Mouse (Mus musculus) right cerebral cortex, adult 18-20 months (tissue): ENCODE data around the gene Phf1.
"Not testable (repeated sequence)": the region's sequence is repeated elsewhere in the genome, so short reads cannot be mapped to it uniquely, and the experiment has no call there.

Experiments used
- DNase-seq: peaks from one replicate; pipeline ENCODE4 v3.0.0; 2022; ENCODE audit warnings: mixed read lengths

The Phf1 gene

DNA sequence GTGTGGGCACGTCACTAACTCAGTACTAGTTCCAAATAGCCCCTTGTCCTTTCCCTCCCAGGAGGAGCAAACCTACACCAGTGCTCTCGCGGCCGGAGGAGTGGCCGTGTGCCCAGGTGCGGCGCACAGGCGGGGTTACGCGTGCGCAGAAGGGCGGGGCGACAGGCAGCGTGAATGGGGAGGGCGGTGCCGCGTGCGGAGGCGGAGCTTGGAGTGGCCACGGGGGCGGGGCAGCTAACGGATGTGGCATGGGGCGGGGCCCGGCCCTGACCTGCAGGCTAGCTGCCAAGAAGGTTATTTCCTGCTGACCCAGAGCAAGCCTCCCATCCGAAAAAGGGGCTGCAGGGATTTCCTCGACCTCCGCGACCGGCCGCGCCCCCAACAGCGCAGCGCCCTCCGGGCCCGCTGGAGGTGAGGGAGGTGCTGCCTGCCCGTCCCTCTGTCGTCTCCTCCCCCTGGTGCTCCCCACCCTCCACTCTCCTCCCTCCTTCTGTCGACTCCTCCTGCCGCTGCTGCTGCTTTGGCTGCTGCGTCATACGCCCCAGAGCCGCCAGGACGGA, at the start of gene Phf1:
Phf1 (plus strand) TSS at position 214 of the 560 bp plus-strand sequence.
- peak; percentile 96 for DNase-seq

- no peak for DNase-seq
These were observed 49.3 kb upstream of the Phf1 start for GRCm38 (mm10) chr17:26883585-26883984.

GRCm38 (mm10) chr17:26884995-26885926, 47.6 kb upstream of the Phf1 start:
- DNase-seq = peak; percentile 67

DNA sequence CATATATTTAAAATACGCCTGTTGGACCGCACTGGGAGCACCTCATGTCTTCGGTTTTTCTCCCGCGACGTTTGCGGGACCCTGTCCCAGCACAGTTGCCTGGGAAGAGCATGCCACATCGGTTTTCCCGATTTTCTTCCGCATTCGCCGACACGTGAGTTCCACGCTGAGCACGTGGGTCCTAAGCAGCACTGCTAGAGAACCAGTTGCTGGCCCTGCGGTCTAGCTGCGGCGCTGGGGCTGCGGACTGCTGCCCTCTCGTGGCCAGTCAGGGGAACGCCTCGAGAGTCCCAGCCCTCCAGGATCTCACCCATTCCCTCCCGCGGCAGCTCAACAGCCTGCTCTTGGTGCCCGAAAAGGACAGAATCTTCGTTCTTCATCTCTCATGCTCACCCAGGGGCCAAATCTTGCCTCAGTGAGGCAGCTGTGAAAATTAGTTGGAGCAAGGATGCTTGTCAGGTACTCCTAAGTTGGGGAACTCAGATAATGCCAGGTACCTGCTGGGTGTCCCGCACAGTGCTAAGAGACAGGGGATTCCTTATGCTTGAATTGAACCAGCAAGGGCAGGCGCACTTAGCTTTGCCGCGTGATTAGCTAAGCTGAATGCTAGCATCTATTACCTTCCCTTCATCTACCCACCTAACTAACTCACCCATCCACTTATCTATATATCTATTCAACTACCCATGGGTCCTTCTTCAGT, 46.7 kb upstream of the Phf1 start:
- peak; percentile 85 for DNase-seq

- no peak for DNase-seq
These were observed 44.9 kb upstream of the Phf1 start for GRCm38 (mm10) chr17:26887926-26888325.

DNA sequence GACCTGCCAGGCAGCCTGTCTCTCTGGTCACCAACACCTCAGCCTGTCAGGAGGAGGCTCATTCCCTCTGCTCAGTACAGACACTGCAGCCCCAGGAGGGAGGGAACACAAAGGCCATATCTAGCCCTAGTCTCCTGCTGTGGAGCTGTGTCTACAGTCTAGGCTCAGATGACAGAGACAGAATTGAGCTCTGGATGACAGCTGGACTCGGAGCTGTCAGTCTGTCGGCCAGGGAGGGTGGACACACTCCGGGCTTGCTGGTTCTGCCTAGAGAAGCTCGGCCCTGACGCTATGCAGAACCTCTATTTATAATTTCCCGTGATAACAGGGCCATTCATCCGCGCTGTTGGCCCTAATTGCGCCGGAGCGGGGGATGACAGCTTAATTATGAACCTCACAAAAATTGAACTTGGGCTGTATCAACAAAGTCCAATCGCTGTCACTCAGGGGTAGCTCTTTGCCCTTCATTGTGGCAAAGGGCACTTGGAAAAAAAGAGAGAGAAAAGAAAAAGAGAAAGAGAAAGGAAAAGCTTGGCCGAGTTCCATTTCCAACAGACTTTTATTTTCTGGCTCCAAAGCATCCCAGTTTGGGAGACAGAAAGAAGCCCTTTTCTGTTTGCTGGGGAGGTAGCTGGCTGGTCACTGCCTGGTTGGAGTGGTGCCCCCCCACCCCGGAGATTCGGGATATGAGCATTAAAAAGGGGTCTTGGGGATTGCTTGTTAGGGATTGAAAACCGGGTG, 40.0 kb upstream of the Phf1 start:
- peak; percentile 24 for DNase-seq

DNA sequence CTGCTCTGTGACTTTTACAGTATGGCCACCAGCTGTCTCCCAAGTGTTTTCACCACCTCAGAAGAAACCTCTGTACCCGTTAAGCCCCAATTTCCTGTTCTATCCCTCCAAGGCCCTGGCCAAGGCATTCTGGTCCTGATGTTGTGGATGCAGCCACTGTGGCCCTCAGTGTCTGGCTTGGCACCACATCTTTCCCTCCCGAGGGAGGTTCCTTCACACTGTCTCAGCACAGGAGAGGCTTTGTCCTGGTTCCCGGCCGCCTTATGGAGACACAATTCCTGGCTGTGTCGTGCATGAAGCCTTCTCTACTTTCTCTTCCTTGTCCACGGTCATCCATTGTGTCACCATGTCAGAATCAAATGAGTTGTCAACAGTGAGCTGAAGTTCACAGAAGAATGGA, 39.4 kb upstream of the Phf1 start:
- no peak for DNase-seq

GRCm38 (mm10) chr17:26894342-26894741, 38.5 kb upstream of the Phf1 start:
- peak; percentile 66 for DNase-seq

DNA sequence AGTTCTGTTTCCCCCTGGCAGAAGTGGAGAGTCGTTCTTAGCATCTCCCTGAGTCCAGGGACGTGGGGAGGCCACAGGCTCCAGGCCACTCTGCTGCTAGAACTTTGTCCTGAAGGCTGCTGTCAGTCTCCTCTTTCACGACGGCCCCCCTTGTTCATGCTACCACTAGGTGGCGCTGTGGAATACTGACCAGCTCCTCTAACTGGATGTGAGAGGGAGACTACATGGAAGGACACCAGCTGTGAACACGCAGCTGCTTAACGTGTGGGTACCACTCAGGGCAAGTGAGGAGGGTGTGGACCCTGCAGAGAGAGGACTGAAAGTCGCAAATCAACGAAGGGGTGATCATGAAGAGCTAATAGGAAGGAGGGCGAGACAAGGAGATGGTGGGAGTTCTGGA, 37.3 kb upstream of the Phf1 start:
- peak; percentile 43 for DNase-seq

GRCm38 (mm10) chr17:26900916-26901315, 31.9 kb upstream of the Phf1 start:
- DNase-seq = no peak

- DNase-seq = no peak
These were observed 28.5 kb upstream of the Phf1 start for GRCm38 (mm10) chr17:26904320-26904719.

DNA sequence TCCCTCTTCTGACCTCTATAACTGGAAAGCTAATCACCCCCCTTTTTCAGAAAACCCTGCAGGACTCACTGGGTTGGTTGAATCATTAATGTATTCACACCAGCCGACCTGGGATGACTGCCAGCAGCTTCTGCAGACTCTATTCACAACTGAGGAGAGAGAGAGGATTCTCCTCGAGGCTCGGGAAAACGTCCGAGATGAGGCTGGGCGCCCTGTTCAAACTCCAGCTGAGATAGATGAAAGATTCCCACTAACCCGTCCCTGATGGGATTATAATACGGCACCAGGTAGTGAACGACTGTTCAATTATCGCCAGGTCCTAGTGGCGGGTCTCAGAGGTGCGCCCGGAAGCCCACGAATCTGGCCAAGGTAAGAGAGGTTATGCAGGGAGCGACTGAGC, 25.3 kb upstream of the Phf1 start:
- DNase-seq = not testable (repeated sequence)

DNA sequence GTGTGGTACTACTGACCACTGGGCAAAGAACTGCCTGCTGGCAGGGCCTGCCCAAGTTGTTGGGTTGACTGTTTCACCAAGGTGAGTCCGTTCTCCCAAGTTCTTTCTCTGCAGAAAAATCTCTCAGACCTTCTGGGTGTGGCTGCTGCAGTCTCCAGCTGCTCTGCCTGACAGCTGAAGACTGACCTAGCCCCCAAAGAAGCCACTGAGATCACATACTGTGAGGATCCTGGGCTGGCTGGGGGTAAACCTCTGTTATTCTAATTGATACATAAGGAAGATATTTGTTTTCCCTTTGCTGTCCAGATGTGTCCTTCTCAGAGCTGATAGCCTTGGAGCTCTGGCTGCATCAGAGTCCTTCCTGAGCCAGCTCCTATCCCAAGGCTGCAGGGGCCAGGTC, 17.6 kb upstream of the Phf1 start:
- DNase-seq = no peak

DNA sequence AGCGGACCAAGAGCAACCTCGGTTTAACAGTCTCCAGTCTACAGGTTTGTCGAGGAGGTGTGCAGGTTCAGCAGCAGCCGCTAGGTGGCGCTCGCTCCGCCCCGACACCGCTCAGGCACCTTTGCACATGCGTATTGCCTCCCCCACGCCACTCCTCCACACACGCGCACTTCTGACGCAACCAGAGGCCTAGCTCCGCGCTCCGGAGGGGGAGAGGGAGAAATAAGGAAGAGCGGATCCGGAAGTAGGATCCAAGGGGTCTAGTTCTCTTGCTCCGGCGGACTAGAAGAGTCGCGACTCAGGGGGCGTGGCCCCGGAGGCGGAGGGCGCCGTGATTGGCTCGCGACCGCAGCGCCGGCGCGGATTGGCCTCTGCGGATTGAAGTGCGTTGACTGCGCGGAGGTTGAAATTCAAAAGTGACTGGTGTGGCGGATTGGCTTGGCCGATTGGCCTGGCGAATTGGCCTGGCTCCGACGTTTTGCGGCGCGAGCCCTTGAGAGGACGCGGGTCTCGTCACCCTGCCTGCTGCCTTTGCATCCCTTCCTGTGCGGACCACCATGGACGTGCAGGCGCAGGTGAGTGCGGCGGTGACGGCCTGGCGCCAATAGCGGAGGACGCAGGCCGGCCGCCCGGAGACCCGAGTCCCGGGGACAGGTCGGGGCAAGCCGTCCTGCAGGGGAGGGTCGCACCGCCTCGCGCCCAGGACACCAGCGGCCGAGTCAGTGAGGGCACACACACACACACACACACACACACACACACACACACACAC, 16.0 kb upstream of the Phf1 start, which contains the start of gene Kifc5b:
Kifc5b (plus strand) TSS at position 381 of the 772 bp plus-strand sequence.
- peak; percentile 99 for DNase-seq

DNA sequence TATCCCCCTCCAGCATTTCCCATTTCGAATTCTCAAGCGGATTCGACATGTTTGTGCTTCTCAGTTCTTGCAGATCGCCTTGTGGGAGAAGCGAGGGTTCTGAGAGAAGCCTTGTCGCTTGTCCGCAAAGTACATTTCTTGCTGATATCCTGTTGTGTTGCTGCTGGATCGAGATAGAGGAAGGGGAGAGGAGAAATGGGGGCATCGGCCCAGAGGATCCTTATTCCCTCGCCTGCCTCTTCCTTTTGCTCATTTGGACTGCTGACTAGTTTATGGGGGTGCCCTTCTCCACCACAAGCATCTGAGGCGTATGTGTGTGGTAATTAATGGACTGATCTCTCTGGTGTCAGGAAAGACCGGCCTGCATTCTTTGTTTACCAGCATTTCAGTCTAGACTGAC, 15.3 kb upstream of the Phf1 start:
- not testable (repeated sequence) for DNase-seq

- no peak for DNase-seq
These were observed 14.5 kb upstream of the Phf1 start for GRCm38 (mm10) chr17:26918343-26918742.

DNA sequence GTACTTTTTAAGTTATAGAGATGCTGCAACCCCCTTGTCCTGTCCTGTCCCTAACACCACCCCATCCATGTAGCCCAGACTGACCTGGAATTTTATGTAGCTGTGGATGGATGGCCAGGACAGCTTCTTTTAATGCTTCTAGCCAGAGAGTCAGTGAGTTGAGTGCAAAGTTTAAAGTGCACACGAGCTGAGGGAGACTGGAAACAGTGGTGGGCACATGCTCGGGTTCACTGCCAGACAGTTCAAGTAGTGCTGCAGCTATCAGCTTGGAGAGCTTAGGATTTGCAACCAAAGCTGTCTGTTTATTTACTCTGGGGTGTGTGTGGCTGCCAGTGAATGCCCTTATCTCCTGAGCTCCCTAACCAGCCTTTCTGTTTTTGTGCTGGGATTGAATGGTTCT, 13.3 kb upstream of the Phf1 start:
- DNase-seq = not testable (repeated sequence)

DNA sequence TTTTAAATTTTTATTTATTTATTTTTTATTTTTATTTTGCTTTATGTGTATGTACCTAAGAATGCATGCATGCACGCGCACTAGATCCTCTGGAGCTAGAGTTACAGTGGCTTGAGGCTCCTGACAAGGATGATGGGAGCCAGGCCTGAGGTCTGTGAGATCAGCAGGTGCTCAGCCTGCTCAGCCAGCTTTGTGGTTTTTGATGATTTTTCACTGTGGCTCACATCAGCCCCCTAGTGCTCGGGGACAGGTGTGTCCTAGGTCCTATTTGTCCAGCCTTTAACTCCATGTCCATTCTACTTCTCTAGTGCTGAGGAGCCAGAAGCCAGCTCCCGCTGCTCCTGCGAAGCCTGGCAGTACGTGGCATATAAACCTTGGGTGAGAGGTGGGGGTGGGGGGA, 10.5 kb upstream of the Phf1 start:
- not testable (repeated sequence) for DNase-seq

DNA sequence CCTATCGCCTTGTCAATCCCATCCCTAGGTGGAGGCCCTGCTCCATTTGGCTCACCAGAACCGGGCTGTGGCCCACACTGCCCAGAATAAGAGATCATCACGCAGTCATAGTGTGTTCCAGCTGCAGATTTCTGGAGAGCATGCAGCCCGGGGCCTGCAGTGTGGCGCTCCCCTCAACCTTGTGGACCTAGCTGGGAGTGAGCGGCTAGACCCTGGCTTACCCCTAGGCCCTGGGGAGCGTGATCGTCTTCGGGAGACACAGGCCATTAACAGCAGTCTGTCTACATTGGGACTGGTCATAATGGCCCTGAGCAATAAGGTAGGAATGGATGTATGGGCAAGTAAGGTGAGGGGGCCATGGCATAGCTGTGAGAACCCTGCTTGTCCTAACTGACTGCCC, 7.4 kb upstream of the Phf1 start:
- DNase-seq = not testable (repeated sequence)

- not testable (repeated sequence) for DNase-seq
These were observed 1.1 kb upstream of the Phf1 start for GRCm38 (mm10) chr17:26931795-26932194.

- no peak for DNase-seq
These were observed 567 bp downstream of the Phf1 start for GRCm38 (mm10) chr17:26933419-26933818.
